Mouse (Mus musculus): ENCODE data around the gene Kdm4a.

The Kdm4a gene

GRCm38 (mm10) chr4:118115132-118115531 is 64.7 kb downstream of the Kdm4a start:
- DNase-seq (ENCODE audit: low spot score) = no peak

GRCm38 (mm10) chr4:118112601-118113000 is 67.2 kb downstream of the Kdm4a start:
- DNase-seq (ENCODE audit: low spot score) = no peak

DNA sequence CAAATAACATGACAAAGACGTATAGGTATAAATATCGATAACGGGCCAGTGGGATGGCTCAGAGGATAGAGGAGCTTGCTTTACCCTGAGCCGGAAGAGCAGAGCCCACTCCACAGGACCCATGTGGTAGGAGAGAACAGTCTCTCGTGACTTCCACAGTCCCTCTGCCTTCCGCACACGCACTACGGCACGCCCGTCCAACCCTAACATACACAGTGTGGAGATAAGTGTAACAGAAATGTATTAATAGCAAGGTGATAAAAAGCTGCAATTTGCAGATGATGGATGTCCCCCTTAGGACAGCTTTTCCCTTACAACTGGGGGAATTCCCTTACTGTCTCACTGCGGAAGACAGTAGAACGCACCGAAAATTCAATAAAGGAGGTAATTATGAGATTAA is 70.2 kb downstream of the Kdm4a start:
- no peak for DNase-seq (ENCODE audit: low spot score)

GRCm38 (mm10) chr4:118108779-118109178 is 71.1 kb downstream of the Kdm4a start:
- no peak for DNase-seq (ENCODE audit: low spot score)

GRCm38 (mm10) chr4:118105256-118106053 is 74.4 kb downstream of the Kdm4a start:
- DNase-seq (ENCODE audit: low spot score) = no peak

GRCm38 (mm10) chr4:118103280-118103830 is 76.5 kb downstream of the Kdm4a start:
- no peak for DNase-seq (ENCODE audit: low spot score)

DNA sequence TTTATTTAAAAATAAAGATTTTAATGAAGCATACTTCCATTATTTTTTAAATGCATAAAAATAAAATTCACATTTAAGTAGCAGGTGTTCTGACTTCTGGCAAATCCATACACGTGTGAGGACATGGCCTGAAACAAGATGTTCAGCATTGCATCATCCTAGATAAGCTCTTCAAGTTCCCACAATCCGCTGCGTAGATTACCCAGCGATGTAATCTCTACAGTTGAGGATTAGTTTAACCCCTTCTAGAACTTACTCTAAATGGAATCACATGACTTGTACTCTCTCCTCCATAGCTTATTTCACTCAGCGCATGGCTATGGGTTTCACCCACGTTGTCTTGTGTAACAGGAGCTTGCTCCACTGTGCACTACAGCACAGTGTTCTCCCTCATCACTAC is 78.3 kb downstream of the Kdm4a start:
- DNase-seq (ENCODE audit: low spot score) = no peak

GRCm38 (mm10) chr4:118099637-118100364 is 80.0 kb downstream of the Kdm4a start:
- DNase-seq (ENCODE audit: low spot score) = no peak

GRCm38 (mm10) chr4:118098571-118098970 is 81.3 kb downstream of the Kdm4a start:
- DNase-seq (ENCODE audit: low spot score) = no peak

DNA sequence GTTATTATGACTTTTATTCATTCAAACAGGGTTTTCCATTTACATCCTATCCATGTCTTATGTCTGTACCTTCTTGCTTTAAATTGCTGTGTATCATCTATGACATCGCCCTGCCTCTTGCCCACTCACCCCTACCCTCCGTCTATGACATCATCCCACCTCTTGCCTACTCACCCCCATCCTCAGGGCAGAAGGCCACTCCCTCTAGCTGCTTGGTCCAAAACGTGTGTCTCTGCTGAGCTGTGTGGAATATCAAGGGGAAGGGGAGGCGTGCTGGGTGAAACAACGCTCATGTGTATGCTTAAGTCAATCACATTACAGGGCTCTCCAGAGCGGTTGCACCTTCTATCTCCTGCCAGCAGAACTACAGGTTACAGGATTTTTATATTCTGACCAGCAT is 83.8 kb downstream of the Kdm4a start:
- no peak for DNase-seq (ENCODE audit: low spot score)

DNA sequence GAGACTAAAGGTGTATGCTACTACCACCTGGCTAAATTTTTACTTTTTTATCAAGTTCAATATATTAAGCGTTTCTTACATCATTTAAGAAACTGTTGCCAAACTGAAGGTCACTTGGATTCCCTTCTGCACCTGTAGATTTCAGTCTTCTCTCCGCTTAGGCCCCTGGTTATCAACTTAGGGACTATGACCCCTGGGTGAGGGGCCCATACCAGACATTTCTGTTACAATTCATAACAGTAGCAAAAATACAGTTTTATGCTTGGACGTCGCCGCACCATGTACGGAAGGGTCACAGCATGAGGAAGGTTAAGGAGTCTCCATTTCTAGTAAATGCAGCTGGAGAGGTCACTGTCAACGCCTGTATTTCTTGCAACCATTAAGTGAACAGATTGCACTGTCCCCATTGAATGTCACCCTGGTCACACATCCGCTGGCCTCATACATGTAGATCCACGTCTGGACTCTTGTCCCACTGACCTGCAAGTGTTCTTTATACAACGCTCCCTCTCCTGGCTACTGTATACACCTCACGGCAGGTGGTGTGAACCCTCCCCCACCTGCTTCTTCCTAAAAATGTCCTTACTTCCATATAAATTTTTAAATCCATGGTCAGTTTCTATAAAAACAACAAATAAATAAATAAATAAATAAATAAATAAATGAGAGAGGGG is 86.9 kb downstream of the Kdm4a start:
- no peak for DNase-seq (ENCODE audit: low spot score)

GRCm38 (mm10) chr4:118090449-118090848 is 89.4 kb downstream of the Kdm4a start:
- no peak for DNase-seq (ENCODE audit: low spot score)

- peak; percentile 29 for DNase-seq (ENCODE audit: low spot score)
These were observed 89.9 kb downstream of the Kdm4a start for GRCm38 (mm10) chr4:118089939-118090338.

DNA sequence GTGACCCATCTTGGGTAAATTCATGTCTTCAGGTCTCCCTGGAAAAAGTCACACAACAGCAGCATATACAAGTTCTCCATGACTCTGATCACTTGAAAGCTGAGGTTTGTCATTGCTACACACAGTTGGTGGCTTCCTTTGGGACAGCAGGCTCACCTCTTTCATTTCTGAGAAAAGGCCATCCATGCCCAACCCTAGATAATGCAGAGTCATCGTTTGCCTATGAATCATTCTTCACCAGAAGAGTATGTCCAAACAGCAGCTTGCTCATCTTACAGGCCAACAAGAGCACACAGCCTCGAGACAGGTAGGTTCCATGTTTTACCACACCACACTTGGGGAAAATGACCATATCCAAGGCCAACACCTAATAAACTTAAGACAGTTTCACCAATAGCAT is 91.1 kb downstream of the Kdm4a start:
- DNase-seq (ENCODE audit: low spot score) = no peak
